Mouse (Mus musculus) embryonic stem cell, embryonic (primary cell): ENCODE results near the gene P2ry2.

Experiments
- CTCF ChIA-PET, 4 experiments: fragments of 300-600 bp in 2 of 4; fragments of 350-600 bp in 2 of 4; sonication (Branson Sonifier 250); formaldehyde crosslinking; loops; one replicate each; lab custom pipeline; 2022; ENCODE audit warnings: inconsistent platforms in 2 of 4; lab: Charles Lee
- POLR2A ChIA-PET, 4 experiments: fragments of 300-600 bp in 2 of 4; fragments of 350-600 bp in 2 of 4; sonication (Branson Sonifier 250); formaldehyde crosslinking; loops; one replicate each; lab custom pipeline; 2022; ENCODE audit warnings: antibody characterized with exemption in 4 of 4, inconsistent platforms in 1 of 4; lab: Charles Lee

The P2ry2 gene

DNA sequence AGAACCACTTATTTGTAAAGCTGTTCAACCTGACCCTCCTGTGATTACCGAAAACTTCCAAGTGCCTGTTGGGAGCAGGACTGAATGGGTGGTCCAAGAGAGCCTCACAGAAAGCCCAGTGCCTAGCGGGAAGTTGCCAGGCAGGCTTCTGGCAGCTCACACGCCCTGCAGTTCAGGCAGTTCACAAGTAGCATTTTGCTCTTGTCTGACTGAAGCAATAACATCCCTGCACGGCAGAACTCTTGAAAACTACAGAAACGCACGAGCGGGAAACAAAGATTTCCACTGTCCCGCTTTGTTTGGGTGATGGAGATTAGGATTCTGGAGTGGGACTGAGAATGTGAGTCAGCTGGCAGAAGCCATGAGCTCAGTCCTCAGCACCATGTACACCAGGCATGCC, 18.6 kb upstream of the P2ry2 start:
- POLR2A ChIA-PET = interaction anchor here in 2 of 4 experiments (0.5 to 1.0 kb wide), 3 partner anchors 10 to 188 kb away, joined by 3 read pairs; no protein-coding TSS in a partner anchor
- CTCF ChIA-PET = interaction anchor here in 1 of 4 experiments (0.8 kb wide), 1 partner anchor 43 kb away, joined by 3 read pairs; no protein-coding TSS in a partner anchor

DNA sequence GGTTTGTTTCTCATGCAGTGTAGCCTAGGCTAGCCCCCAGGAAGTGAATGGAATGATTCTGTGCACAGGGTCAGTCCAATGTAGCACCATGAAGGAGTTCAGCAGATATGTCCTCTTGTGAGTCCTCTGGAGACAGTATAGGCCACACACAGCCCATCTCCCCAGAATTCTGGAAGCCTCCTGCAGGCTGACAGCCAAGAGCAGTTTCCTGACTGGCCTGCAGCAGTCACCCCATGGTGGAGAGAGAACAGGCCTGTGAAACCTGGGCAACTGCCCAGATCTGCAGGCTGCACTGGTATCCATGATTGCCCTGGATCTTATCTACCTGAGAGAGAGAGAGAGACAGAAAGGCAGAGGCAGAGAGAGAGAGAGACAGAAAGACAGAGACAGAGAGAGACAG, 18.1 kb upstream of the P2ry2 start:
- CTCF ChIA-PET = interaction anchor here in 1 of 4 experiments (0.8 kb wide), 1 partner anchor 43 kb away, joined by 3 read pairs; no protein-coding TSS in a partner anchor

DNA sequence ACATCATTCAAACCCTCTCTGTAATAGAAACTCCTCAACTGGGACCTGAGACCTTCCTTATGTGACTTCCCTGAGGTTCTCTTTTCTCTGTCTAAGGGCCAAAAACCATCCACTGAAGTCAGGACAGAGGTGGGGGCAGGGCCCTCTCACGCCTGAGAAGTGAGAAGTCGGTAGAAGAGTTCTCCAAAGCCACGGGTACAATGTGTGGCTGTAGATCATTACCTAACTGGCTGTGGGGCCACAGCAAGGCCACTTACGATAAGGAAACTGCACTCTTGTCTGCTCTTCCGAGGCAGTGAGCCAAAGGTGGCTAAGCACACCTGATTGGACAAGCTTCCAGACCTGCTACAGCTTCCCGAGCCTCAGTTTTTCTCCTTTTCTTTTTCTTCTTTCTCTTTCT, 16.8 kb upstream of the P2ry2 start:
- POLR2A ChIA-PET = interaction anchor here in 1 of 4 experiments (0.5 kb wide), 1 partner anchor 31 kb away, joined by 3 read pairs; no protein-coding TSS in a partner anchor
- CTCF ChIA-PET = no interaction called here

More for the DNA sequence above, 18.1 kb upstream of the P2ry2 start:
- POLR2A ChIA-PET = interaction anchor here in 1 of 4 experiments (0.5 to 1.0 kb wide), 2 partner anchors 9 to 189 kb away, joined by 3 read pairs; no protein-coding TSS in a partner anchor

DNA sequence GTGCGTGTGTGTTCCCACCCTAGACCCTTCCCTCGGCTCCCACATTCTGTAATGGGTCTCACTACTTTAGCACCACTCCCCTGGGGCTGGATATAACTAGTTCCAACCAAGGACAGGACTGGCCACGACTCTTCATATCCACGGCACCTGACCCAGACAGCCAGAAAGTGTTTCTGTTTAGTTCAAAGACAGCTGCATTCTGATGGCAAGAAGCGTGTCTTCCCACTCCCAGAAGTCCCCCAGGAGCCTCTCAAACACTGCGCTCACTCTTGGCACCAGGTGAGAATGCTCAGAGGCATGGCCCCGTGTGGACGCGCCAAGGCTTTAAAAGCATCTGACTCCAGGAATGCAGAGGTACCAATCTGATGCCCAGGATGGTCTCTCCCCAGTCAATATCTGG, 16.3 kb upstream of the P2ry2 start:
- POLR2A ChIA-PET = interaction anchor here in 2 of 4 experiments (0.5 to 0.6 kb wide), 2 partner anchors 32 to 601 kb away, joined by 3 read pairs; no protein-coding TSS in a partner anchor
- CTCF ChIA-PET = no interaction called here

DNA sequence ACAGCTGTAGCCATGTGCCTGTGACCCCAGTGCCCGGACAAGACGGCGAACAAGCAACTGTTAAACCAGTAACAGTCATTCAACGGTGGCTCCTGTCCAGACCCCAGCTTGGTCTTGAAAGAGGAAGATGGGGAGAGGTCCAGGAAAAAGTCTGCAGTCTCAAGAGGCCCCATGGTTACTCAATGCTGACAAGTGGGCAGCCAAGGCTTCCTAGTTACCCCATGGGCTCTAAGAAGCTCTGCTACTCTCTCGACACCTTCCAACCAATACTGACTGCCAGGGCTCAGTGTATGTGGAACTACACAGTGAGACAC, 15.7 kb upstream of the P2ry2 start:
- ChIA-PET CTCF (interaction anchor here in 1 of 4 experiments (0.6 kb wide), 2 partner anchors 127 to 165 kb away, joined by 3 to 4 read pairs; partner anchors contain the start of gene Relt), POLR2A (interaction anchor here in 1 of 4 experiments (0.6 kb wide), 1 partner anchor 602 kb away, joined by 3 read pairs; no protein-coding TSS in a partner anchor)

DNA sequence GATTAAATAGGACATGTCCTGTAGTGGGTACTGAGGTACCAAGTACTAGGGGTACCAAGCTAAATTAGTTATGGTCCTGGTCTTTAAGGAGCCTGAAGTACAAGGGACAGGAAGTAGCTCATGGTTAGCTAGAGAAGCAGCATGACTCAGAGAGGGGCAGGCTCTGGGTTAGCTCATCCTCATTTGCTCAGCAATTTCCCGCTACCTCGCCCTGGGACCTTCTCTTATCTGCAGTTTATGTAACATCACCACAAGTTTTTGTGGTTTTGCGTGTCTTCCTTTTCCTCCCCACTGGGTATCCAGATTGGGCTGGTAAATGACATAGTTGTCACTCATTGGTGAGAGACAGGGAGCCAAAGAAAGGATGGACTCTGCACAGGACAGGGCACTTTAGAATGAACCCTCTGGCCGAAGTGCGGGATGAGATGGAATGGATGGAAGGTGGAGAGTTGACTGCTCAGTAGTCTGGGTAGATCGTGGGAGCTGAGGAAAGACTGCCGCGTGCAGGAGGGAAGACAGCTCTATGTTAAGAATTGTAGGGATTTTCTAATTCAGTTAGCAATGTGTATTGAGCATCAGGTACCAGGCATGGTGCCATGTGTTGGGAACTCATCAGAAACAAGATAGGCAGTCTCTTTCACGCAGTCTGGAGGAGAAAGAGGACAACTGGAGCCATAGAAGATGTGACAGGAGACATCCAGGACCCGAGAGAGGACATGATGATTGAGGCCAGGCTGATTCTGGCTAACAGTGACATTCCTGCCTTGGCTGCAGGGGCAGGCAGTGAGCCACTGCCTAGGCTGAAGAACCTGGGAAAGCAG, 15.2 kb upstream of the P2ry2 start:
- POLR2A ChIA-PET = interaction anchor here in 1 of 4 experiments (1.2 kb wide), 1 partner anchor 12 kb away, joined by 6 read pairs; no protein-coding TSS in a partner anchor

DNA sequence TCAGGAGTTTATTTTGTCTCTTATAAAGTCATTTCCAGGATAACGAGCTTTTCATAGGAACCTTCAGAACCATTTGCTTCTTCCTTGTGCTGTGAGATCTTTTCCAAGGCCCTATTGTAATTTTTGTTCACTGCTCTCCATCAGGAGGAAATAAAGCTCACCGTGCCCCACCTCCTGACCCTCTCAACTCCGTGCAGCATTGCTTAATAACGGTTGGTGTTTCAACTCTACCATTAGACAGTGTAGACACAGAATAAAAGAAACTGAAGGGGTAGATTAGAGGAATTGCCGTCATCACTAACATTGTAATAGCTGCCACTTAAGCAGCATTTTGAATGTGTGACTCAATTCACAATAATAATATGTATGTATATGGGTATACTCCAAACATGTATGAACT, 14.2 kb upstream of the P2ry2 start:
- ChIA-PET POLR2A (interaction anchor here in 2 of 4 experiments (0.6 to 1.2 kb wide), 3 partner anchors 11 to 982 kb away, joined by 3 to 6 read pairs (median 6); no protein-coding TSS in a partner anchor), CTCF (no interaction called here)

More for the DNA sequence above, 15.2 kb upstream of the P2ry2 start:
- CTCF ChIA-PET = interaction anchor here in 1 of 4 experiments (0.6 kb wide), 2 partner anchors 126 to 165 kb away, joined by 3 to 4 read pairs; partner anchors contain the start of gene Relt

DNA sequence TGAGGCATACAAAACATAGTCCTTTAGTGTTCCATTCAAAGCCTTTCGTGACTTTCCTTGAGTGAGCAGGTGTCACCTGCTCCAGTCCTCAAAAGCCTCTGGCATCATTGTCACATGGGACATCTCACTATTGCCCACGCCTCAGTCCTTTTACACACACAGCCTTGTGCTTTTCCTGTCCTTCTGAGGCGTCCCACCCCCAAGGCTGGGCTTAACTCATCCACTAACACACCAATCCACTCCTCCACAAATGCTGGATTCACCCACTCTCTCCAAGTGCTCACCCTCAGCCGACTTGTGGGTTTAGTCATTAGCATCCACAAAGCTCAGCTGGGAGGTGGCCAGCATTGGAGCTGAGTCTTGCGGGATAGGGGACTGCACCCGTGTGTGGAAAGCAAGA, 4.8 kb upstream of the P2ry2 start:
- POLR2A ChIA-PET = interaction anchor here in 1 of 4 experiments (1.7 kb wide), 1 partner anchor 11 kb away, joined by 3 read pairs; no protein-coding TSS in a partner anchor
- CTCF ChIA-PET = no interaction called here

DNA sequence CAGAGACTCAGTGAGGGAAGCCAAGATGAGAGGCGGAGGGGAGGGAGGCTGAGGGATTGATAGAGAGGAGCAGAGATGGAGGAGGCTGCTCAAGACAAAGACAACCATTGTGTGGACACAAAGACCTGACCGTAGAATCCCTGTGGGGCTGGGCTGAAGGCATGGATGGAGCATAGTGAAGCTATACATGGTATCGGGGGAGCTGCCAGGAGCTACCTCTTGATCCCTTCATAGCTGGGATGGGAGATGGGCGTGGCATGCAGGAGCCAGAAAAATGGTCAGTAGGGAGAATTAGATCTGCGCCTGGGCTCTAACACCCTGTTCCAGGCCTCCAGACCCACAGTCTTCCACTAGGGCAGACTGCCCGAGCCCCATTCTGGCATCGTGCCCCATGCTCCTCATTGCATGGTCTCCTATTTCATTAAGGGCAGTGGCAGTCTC, 4.4 kb upstream of the P2ry2 start:
- CTCF ChIA-PET = no interaction called here
- POLR2A ChIA-PET = interaction anchor here in 1 of 4 experiments (0.6 to 1.7 kb wide), 3 partner anchors 10 to 314 kb away, joined by 3 to 6 read pairs (median 3); no protein-coding TSS in a partner anchor

DNA sequence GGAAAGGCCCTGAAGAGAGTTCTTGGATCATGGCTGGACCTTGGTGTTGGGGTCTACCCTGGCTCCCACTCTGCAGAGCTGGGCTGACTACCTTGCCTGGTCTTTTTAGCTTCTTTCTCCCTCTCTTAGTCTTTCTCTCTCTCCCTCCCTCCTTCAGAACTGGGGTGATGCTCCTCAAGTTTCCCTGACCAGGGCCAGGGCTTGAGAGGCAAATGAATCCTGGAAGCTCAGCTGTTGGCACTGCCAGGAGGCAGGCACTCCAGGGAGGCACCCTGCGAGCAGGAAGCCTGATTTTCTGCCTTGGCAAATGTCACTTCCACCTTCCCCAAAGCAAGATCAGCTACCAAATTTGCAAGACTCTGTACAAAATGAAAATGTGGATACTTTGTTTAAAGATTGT, 2.3 kb upstream of the P2ry2 start:
- CTCF ChIA-PET = interaction anchor here (0.6 to 1.7 kb wide), 8 partner anchors 27 to 738 kb away, joined by 3 to 5 read pairs (median 3); no protein-coding TSS in a partner anchor

DNA sequence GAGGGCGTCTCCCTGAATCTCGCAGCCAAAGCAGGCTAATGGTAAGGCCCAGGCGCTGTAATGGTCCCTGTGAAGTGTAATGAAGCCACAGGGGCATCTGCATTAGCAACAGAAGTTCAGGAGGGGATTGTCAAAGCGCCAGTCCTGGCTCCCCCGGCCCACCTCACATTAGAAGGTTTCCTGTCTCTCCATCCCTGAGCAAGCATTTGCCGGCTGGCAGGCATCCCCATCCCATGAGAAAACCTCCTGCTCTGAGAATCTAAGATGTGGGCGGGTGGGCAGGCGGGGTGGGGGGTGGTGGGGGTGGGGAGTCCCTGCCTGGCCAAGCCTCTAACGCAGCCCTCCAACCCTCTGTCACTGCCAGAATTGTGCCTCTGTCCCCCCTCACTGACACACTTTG, 1.4 kb upstream of the P2ry2 start:
- POLR2A ChIA-PET = interaction anchor here in 1 of 4 experiments (0.7 to 1.9 kb wide), 9 partner anchors 8 to 82 kb away, joined by 3 to 7 read pairs (median 4); partner anchors contain the start of gene Arhgef17
- CTCF ChIA-PET = interaction anchor here in 3 of 4 experiments (0.6 to 1.7 kb wide), 6 partner anchors 23 to 342 kb away, joined by 3 to 5 read pairs (median 4); no protein-coding TSS in a partner anchor

More for the DNA sequence above, 2.3 kb upstream of the P2ry2 start:
- POLR2A ChIA-PET = interaction anchor here in 1 of 4 experiments (1.1 kb wide), 1 partner anchor 9 kb away, joined by 3 read pairs; no protein-coding TSS in a partner anchor

DNA sequence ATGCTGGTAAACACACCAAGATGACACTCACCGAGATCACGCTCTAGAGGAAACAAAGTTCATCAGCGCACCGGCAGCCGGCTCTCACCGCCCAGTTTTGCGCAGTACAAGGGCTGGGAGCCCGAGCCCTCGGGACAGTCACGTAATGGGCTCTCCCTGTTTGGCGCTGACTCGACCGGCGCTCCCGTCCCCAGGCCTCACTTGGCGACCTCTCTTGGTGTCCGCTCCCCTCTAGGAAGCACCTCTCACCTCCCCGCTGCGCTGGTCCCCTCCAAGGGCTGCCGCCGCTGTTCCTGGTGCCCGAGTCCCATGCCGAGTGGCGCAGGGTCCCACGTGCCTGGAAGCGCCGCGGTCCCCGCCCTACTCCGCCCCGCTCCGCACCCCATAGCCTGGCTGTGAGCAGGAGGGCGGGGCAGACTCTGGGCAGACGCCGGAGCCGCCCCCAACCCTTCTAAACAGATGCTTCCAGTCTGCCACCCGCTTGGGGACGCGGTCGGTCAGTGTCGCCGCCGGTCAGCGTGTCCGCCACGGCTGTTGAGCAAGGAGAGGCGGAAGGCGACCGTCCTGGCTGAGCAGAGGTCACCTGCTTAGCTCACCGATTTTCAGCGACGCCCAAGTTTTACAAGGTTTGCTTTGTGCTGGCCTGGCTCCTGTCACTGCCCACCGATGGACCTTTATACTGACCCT, 842 bp downstream of the P2ry2 start:
- ChIA-PET CTCF (interaction anchor here in 1 of 4 experiments (0.7 kb wide), 1 partner anchor 435 kb away, joined by 6 read pairs; no protein-coding TSS in a partner anchor), POLR2A (interaction anchor here in 2 of 4 experiments (0.6 to 2.4 kb wide), 3 partner anchors 10 to 13 kb away, joined by 3 to 8 read pairs (median 5); no protein-coding TSS in a partner anchor)

DNA sequence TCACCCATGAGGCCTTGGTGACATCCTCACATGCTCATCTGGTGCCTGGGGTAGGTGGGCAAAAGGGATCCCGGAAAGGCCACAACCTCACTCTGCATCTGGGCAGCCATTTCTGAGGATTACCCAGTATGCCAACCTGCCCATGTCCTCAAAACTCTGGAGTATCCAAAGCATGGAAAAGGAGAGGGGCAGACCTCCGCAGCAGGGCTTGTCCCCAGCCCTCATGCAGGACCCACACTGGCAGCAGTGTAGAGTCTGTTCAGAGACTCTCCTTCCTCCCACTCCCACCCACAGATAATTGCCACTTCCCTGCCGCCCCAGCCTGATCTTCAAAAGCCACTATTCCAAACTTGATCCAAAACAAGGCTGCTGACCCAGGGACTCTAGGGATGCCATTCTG, 1.9 kb downstream of the P2ry2 start:
- ChIA-PET CTCF (interaction anchor here in 1 of 4 experiments (0.6 kb wide), 1 partner anchor 47 kb away, joined by 3 read pairs; no protein-coding TSS in a partner anchor), POLR2A (interaction anchor here in 1 of 4 experiments (0.5 to 2.4 kb wide), 2 partner anchors 9 to 654 kb away, joined by 3 to 8 read pairs; no protein-coding TSS in a partner anchor)

DNA sequence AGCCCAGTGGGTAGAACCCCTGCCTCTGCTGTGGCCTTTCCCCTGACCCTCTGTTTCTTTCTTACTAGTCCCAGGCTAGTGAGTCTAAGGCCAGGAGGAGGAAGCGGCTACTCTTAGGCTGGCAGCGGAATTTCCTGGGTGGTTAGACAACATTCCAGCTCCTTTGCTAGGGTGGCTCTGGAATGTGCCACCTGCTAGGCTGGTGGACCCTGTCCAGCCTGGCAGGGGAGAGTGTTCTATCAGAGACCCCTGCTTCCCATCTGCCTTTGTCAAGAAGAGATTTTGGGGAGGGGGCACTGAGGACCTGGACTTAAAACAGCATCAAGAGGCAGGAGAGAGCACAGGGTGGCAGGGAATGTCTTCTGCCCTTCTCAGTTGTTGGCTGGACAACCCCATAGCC, 6.5 kb downstream of the P2ry2 start:
- ChIA-PET POLR2A (interaction anchor here in 2 of 4 experiments (0.9 to 1.7 kb wide), 4 partner anchors 8 to 13 kb away, joined by 3 to 4 read pairs (median 3); no protein-coding TSS in a partner anchor), CTCF (interaction anchor here in 1 of 4 experiments (0.5 kb wide), 1 partner anchor 1265 kb away, joined by 4 read pairs; no protein-coding TSS in a partner anchor)

DNA sequence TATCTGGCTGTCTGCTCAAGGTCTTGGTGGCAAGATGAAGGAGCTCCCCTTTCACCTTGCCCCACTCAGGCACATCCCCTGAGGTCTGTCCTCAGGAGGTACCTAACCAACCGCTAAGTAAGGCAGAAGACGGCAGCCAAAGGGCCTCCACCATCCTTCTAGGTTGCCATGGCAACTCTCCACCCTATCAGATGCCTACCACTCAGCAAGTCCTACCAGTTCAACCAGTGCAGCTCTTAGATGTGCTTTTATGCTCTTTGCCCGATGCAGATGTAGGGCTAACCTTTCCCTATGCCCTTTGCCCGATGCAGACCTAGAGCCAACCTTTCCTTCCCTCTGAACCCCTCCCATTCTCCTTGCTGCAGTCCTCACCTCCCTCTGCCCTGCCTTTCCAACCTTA, 7.5 kb downstream of the P2ry2 start:
- CTCF ChIA-PET = interaction anchor here in 3 of 4 experiments (0.5 to 1.6 kb wide), 4 partner anchors 38 to 485 kb away, joined by 3 to 6 read pairs (median 3); no protein-coding TSS in a partner anchor
- POLR2A ChIA-PET = interaction anchor here in 2 of 4 experiments (1.1 to 1.7 kb wide), 5 partner anchors 8 to 31 kb away, joined by 3 to 7 read pairs (median 3); partner anchors contain the start of genes P2ry2 (in 1 of the 2) and P2ry6 (in 1 of the 2)

DNA sequence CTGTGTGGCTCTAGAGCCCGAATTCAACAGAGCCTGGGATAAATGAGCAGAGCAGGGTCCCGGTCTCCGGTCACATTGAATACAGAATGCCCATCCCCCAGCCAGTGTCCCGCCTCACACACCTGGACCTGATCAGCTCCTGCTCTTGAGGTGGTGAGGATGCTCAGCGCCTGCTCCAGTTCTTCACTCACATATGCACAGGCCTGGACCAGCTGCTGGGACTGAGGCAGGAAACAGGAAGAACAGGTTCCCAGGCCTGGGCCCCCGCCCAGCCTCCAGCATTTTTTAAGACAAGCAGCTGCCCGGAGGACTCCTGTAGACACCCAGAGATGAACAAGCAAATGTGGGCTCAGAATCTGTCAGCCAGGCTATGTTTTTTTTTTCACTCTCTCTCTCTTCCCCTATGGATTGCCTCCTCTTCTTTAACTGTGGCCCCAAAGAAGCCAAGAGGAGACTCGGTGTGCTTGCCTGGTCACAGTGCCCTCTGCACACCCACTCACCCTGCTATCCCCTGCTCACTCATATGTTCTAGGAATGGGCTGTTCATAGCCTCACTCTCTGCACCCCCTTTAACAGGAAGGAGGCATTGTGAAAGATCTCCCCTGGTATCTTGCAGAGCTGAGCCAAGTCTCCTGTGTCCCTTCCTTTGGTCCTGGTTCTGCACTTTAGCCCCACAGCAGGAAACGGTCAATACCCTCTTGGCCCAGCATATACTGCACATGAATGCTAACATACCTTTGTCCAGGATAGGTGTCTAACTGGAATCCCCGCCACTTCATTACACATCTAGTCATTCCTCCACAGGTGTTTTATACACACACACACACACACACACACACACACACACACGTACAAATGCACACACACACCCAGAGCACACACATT, 9.0 kb downstream of the P2ry2 start:
- ChIA-PET POLR2A (interaction anchor here in 2 of 4 experiments (0.6 to 2.0 kb wide), 4 partner anchors 9 to 967 kb away, joined by 3 to 7 read pairs (median 4); partner anchors contain the start of gene P2ry2 (in 1 of the 2)), CTCF (interaction anchor here in 2 of 4 experiments (0.8 to 1.2 kb wide), 5 partner anchors 16 to 48 kb away, joined by 3 to 5 read pairs (median 3); no protein-coding TSS in a partner anchor)
